Mouse (Mus musculus): ENCODE data around the gene Kcna5. TPM values are rescaled to one million over a fixed set of nuclear protein-coding genes. Genes with fewer than 3 reads are reported as not detected.
A peak's percentile ranks its signal among the peaks of the same experiment; 100 is the strongest.

Kcna5 gene
- total RNA-seq, 2 experiments from 2014 or later, result 2.4 to 4.0 TPM

DNA sequence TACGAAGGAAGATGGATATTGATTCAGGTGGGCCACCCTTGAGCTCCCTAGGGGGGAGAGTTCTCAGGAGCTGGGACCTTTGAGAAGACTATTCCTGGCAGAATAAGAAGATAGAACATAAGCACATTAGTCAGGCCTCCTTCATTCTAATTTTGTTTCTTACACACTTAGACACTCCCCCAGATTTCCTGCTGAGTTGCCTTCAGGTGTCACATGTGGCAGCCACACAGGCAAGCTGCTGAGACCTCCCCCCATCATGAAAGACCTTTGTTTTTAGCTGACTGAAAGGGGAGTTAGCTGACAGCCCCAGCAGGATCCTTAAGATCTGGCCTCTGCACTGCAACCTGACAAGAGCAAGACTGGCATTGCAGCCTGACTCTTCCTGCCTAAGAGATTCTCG lies 2.3 kb upstream of the Kcna5 start:
- DNase-seq (ENCODE audit: low spot score in 2 of 2), result no peak

GRCm38 (mm10) chr6:126536926-126537325 lies 1.7 kb upstream of the Kcna5 start:
- DNase-seq (ENCODE audit: low spot score in 2 of 2), result no peak

- no peak for DNase-seq (ENCODE audit: low spot score in 2 of 2)
Observed at GRCm38 (mm10) chr6:126535911-126536270, 679 bp upstream of the Kcna5 start.

GRCm38 (mm10) chr6:126534531-126535207 lies 543 bp downstream of the Kcna5 start:
- no peak for DNase-seq (ENCODE audit: low spot score in 2 of 2)

DNA sequence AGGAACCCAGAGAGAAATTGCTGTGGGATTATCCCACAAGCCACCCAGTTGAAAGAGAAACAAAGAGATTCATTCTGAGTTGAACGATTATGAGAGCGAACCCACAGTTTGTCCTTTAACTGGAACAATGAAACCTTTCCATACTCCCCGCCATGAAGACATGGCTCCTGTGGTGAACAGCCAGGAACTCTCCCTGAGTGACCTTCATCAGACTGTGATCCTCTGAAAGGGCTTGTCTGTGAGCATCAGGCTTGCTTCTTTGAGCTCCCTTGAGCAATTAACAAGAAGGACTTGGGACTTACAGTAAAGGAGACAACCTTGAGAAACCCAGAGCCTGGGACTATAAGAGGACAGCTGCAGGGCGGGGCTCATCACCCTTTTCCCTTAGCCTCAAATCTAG lies 3.9 kb downstream of the Kcna5 start:
- no peak for DNase-seq (ENCODE audit: low spot score in 2 of 2)

DNA sequence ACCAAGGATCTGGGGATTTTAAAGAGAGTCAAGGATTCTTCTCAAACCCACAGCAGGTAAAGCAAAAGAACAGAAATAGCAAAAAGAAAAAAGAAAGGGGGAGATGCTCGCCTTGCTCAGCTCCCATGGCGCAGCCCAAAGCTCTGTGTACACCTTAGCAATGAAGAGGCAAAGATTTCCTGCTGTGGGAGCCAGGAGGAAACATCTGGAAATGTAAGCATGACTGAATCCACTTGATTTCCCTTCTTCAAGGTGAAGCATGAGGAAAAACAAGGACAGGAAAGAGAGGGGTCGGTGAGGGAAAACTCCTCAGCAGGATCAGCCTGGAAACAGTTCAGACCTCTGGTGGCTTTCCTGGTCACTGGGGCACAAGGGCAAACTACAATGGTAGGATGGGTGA lies 5.2 kb downstream of the Kcna5 start:
- DNase-seq (ENCODE audit: low spot score in 2 of 2), result no peak

DNA sequence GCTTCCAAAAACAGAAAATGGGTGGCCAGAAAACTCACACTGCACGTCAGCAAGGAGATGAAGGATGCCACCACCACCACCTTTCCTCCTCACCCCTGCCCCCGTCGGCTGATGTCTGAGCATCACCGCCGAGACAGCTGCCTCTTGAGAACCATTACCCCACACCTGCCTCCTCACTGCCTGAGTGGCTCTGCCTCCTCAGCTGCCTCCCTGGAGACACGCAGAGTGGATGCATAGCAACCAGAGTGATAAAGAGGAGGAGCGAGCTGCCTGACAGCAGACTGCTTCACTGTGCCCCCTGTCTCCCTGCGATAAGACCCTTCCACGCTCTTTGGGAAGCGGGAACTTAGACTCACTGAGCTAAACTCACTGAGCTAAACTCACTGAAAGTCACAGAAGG lies 20.5 kb downstream of the Kcna5 start:
- no peak for DNase-seq (ENCODE audit: low spot score in 2 of 2)

GRCm38 (mm10) chr6:126513714-126514248 lies 21.4 kb downstream of the Kcna5 start:
- no peak for DNase-seq (ENCODE audit: low spot score in 2 of 2)

DNA sequence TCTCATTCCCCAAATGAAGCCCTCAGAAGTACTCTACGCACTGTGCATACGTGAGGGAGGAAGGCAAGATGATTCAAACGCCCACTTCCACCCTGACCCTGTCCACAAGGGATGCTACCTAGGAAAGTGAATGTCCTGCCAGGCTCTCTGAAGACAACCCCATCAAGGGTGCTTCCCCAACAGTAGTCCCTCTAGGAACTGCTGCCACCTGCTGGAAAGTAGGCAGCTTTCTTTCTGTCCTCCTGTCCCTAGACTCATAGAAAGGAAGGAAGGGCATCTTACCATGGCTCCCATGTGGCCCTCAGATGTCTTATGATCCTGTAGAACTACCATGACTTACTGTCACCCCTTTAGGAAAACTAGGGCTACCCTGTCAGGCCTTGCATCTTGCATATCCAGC lies 22.1 kb downstream of the Kcna5 start:
- DNase-seq (ENCODE audit: low spot score in 2 of 2), result peak in 1 of 2 experiments; percentile 19

GRCm38 (mm10) chr6:126508671-126509070 lies 26.5 kb downstream of the Kcna5 start:
- DNase-seq (ENCODE audit: low spot score in 2 of 2), result no peak

DNA sequence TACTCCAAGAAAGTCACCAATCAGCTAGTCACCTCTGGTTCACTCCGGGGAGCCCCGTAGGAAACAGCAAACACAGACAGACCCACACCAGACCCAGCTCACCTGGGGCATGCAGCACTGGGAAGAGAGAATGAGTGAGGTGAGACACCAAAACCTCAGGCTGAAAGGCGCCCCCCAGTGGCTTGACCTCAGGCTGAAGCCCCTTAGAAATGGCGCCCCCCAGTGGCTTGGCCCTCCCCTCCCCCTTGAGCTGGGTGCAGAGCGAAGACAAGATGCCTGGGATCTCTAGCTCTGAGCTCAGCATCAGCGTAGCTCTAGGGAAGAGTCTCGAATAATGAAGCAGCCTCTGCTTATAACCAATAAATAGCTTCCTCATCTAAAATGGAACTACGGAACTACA lies 31.3 kb downstream of the Kcna5 start:
- no peak for DNase-seq (ENCODE audit: low spot score in 2 of 2)

GRCm38 (mm10) chr6:126502691-126503301 lies 32.4 kb downstream of the Kcna5 start:
- DNase-seq (ENCODE audit: low spot score in 2 of 2), result no peak

DNA sequence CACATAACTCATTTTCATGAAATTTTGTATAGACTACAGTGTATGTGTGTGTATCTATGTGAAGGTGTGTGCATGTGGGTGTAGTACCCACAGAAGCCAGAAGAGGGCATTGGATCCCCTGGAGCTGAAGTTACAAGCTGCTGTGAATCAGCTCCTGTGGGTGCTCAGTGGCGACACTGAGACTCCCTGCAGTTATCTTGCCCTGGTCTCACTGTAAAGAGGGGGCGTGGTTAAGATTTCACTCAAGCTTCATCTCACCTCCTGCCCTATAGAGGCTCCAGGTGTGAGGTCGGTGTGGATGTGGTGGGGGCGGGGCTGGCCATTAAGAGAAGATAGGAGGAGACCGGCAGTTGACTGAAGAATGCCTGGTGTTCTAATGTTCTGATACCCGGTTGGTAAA lies 34.2 kb downstream of the Kcna5 start:
- no peak for DNase-seq (ENCODE audit: low spot score in 2 of 2)

DNA sequence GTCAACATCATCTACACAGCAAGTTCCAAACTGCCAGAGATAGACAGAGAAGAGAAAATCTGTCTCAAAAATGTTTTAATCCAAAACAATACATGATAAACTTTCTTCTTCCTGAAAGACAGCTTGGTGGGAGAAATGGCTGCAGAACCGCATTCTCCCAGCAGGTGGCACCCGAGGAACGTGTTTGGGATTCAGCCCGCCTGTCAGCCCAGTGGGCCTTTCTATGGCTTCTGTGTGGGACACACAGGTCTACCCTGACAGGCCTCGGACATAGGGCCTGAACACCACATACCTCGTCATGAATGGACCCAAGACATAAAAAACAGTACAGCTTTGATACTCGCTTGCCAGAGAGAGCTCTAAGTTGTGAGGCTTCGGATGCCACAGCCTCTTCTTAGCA lies 35.1 kb downstream of the Kcna5 start:
- peak; percentile 85 to 88 for DNase-seq (ENCODE audit: low spot score in 2 of 2)

DNA sequence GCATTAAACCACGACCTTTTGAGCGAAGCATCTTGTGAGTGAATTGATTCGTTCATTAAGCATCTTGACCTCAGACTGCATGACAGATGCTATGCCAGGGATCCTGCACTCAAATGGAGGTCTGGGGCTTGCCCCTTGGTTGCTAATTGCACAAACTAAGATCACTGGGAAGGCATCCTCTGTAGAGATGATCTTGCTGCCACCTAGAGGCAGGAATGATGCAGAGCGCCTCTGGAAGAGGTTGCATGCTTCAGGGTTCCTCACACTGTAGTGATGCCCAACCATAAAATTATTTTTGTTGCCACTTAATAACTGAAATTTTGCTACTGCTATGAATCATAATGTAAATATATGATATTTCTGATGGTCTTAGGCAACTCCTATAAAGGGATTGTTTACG lies 37.3 kb downstream of the Kcna5 start:
- DNase-seq (ENCODE audit: low spot score in 2 of 2), result peak; percentile 42

GRCm38 (mm10) chr6:126497173-126497839 lies 37.9 kb downstream of the Kcna5 start:
- DNase-seq (ENCODE audit: low spot score in 2 of 2), result no peak

- DNase-seq (ENCODE audit: low spot score in 2 of 2), result no peak
Observed at GRCm38 (mm10) chr6:126487136-126487535, 48.1 kb downstream of the Kcna5 start.

- DNase-seq (ENCODE audit: low spot score in 2 of 2), result no peak
Observed at GRCm38 (mm10) chr6:126484887-126485286, 50.3 kb downstream of the Kcna5 start.

- DNase-seq (ENCODE audit: low spot score in 2 of 2), result no peak
Observed at GRCm38 (mm10) chr6:126483264-126483867, 51.8 kb downstream of the Kcna5 start.
